Mouse (Mus musculus) myocyte (in vitro differentiated cells): ENCODE data around the gene Ugt1a6a. TPM values are rescaled to one million over a fixed set of nuclear protein-coding genes. Genes with fewer than 3 reads are reported as not detected.

Source experiments
- H3K27me3 ChIP-seq: one replicate; pipeline ENCODE4 v1.6.1; 2011; ENCODE audit not compliant: control insufficient read depth, insufficient read depth, insufficient read length
- H3K36me3 ChIP-seq: one replicate; pipeline ENCODE4 v1.6.1; 2011; ENCODE audit not compliant: control insufficient read depth, insufficient read depth
- H3K4me2 ChIP-seq: one replicate; pipeline ENCODE4 v1.6.1; 2011; ENCODE audit warnings: low read depth, control low read depth
- H3K4me3 ChIP-seq: one replicate; pipeline ENCODE4 v1.5.1; 2011; ENCODE audit warnings: mild to moderate bottlenecking, control low read depth, moderate library complexity
- H3K79me2 ChIP-seq: one replicate; pipeline ENCODE4 v1.6.1; 2011; ENCODE audit not compliant: control insufficient read depth, insufficient read depth
- H3ac ChIP-seq: one replicate; pipeline ENCODE4 v1.6.1; 2011; ENCODE audit not compliant: control insufficient read depth, insufficient read length
- CEBPB ChIP-seq: IDR thresholded peaks from 2 replicates; pipeline ENCODE4 v1.6.1; 2011; ENCODE audit warnings: mild to moderate bottlenecking, moderate library complexity; ENCODE audit not compliant: poor library complexity, insufficient read depth, severe bottlenecking
- E2F4 ChIP-seq: IDR thresholded peaks from one replicate; pipeline ENCODE4 v1.6.1; 2011; ENCODE audit warnings: mild to moderate bottlenecking, control low read depth, moderate library complexity; ENCODE audit not compliant: insufficient read depth
- MAX ChIP-seq: IDR thresholded peaks from one replicate; pipeline ENCODE4 v1.6.1; 2011; ENCODE audit warnings: low read depth, mild to moderate bottlenecking, control low read depth
- MYOD1 ChIP-seq, 3 experiments: IDR thresholded peaks; one replicate each; pipeline ENCODE4 v1.6.1; 2011; ENCODE audit warnings: control low read depth in 2 of 3, low read depth in 2 of 3, mild to moderate bottlenecking in 2 of 3, moderate library complexity in 1 of 3; ENCODE audit not compliant: insufficient read length in 2 of 3, control insufficient read depth in 1 of 3
- MYOG ChIP-seq, 3 experiments: IDR thresholded peaks; one replicate each; pipeline ENCODE4 v1.6.1; 2011; ENCODE audit warnings: control low read depth in 2 of 3, low read depth in 2 of 3, mild to moderate bottlenecking in 2 of 3; ENCODE audit not compliant: insufficient read length in 2 of 3, control insufficient read depth in 1 of 3, insufficient read depth in 1 of 3
- POLR2A ChIP-seq: IDR thresholded peaks from one replicate; pipeline ENCODE4 v1.6.1; 2011; ENCODE audit warnings: low read depth, mild to moderate bottlenecking, control low read depth, moderate library complexity; ENCODE audit not compliant: insufficient read length
- POLR2AphosphoS2 ChIP-seq: IDR thresholded peaks from one replicate; pipeline ENCODE4 v1.6.1; 2011; ENCODE audit warnings: low read depth, control low read depth; ENCODE audit not compliant: insufficient read length
- REST ChIP-seq: IDR thresholded peaks from one replicate; pipeline ENCODE4 v1.6.1; 2011; ENCODE audit warnings: mild to moderate bottlenecking, control low read depth, moderate library complexity; ENCODE audit not compliant: insufficient read depth, insufficient read length
- SRF ChIP-seq: IDR thresholded peaks from one replicate; pipeline ENCODE4 v1.6.1; 2011; ENCODE audit warnings: low read depth; ENCODE audit not compliant: control insufficient read depth, insufficient read length
- TCF12 ChIP-seq: IDR thresholded peaks from one replicate; pipeline ENCODE4 v1.6.1; 2011; ENCODE audit warnings: mild to moderate bottlenecking, control low read depth; ENCODE audit not compliant: poor library complexity, insufficient read depth, severe bottlenecking
- TCF3 ChIP-seq: IDR thresholded peaks from one replicate; pipeline ENCODE4 v1.6.1; 2011; ENCODE audit warnings: low read depth, control low read depth; ENCODE audit not compliant: insufficient read length
- USF1 ChIP-seq: IDR thresholded peaks from one replicate; pipeline ENCODE4 v1.6.1; 2011; ENCODE audit warnings: low read depth, mild to moderate bottlenecking, control low read depth, moderate library complexity
- polyA plus RNA-seq: library from polyadenylated mRNA; unstranded; fragments of >200 nt; fragmentation: generic; extraction: Trizol; gene quantifications from one replicate; pipeline ENCODE4 v1.2.1, GENCODE M21; 2012; ENCODE audit warnings: missing spikeins

The Ugt1a6a gene
- polyA plus RNA-seq, 1 experiment: 8.9 TPM

- H3K36me3 ChIP-seq: no peaks in the 10 kb centered on the region
- H3K4me2 ChIP-seq: no peak overlapping the region
- peaks cover 19% of the 10 kb centered on the region for H3K27me3 ChIP-seq
- no peak overlapping the region for H3ac ChIP-seq
- TF ChIP-seq MAX: no peak
- no peak for TF ChIP-seq CEBPB
- no peak for TF ChIP-seq POLR2A
- H3K4me3 ChIP-seq: no peak overlapping the region
- no peaks in the 10 kb centered on the region for H3K79me2 ChIP-seq
These were observed 104.2 kb downstream of the Ugt1a6a start for GRCm38 (mm10) chr1:88238771-88239170.

DNA sequence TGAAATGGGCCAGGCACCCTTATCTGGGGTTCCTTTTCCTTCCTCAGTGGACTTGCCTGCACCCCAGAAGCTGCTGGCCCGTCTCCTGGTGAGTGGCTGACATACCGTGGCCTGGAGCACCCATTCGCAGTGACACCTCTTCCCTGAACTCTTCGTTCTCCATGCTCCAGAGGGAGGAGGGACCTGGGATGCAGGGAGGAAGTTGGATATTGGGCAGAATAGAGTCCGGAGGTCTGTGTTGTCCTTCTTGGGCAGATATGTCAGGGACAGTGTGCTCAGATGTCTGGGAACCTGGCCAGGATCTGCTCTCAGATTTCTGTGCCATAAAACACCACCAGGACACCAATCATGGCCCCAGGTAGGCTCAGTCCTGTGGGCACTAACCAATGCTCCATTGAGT lies 105.5 kb downstream of the Ugt1a6a start:
- Histone ChIP-seq H3K27me3 (peaks cover 15% of the 10 kb centered on the region), H3K4me3 (no peak overlapping the region), H3ac (no peak overlapping the region), H3K79me2 (no peaks in the 10 kb centered on the region), H3K36me3 (no peaks in the 10 kb centered on the region), H3K4me2 (no peak overlapping the region)
- no peak for TF ChIP-seq USF1
- no peak for TF ChIP-seq POLR2A
- no peak for TF ChIP-seq CEBPB
- TF ChIP-seq TCF3: no peak
- TF ChIP-seq REST: no peak
- TF ChIP-seq MYOG (IDR thresholded peaks at IDR 0.05; ENCODE audit: control insufficient read depth in 1 of 3, insufficient read depth in 1 of 3, insufficient read length in 2 of 3, low read depth in 2 of 3): no peak
- TF ChIP-seq E2F4: no peak
- no peak for TF ChIP-seq TCF12
- no peak for TF ChIP-seq POLR2AphosphoS2
- no peak for TF ChIP-seq MYOD1 (IDR thresholded peaks at IDR 0.05; ENCODE audit: control insufficient read depth in 1 of 3, insufficient read length in 2 of 3, low read depth in 2 of 3)
- no peak for TF ChIP-seq SRF
- no peak for TF ChIP-seq MAX

GRCm38 (mm10) chr1:88240579-88240978 lies 106.0 kb downstream of the Ugt1a6a start:
- H3K79me2 ChIP-seq: no peaks in the 10 kb centered on the region
- H3K4me3 ChIP-seq: no peak overlapping the region
- no peak overlapping the region for H3ac ChIP-seq
- H3K4me2 ChIP-seq: no peak overlapping the region
- TF ChIP-seq CEBPB: no peak
- no peak for TF ChIP-seq MAX
- TF ChIP-seq USF1: no peak
- no peak for TF ChIP-seq REST
- TF ChIP-seq POLR2A: no peak
- TF ChIP-seq SRF: no peak
- TF ChIP-seq TCF12: no peak
- no peak for TF ChIP-seq MYOG (IDR thresholded peaks at IDR 0.05; ENCODE audit: control insufficient read depth in 1 of 3, insufficient read depth in 1 of 3, insufficient read length in 2 of 3, low read depth in 2 of 3)
- TF ChIP-seq E2F4: no peak
- no peak for TF ChIP-seq MYOD1 (IDR thresholded peaks at IDR 0.05; ENCODE audit: control insufficient read depth in 1 of 3, insufficient read length in 2 of 3, low read depth in 2 of 3)
- no peak for TF ChIP-seq POLR2AphosphoS2
- no peak for TF ChIP-seq TCF3
- H3K27me3 ChIP-seq: peaks cover 14% of the 10 kb centered on the region
- H3K36me3 ChIP-seq: no peaks in the 10 kb centered on the region

- Histone ChIP-seq H3K79me2 (no peaks in the 10 kb centered on the region), H3K27me3 (peaks cover 6% of the 10 kb centered on the region), H3K36me3 (no peaks in the 10 kb centered on the region), H3K4me3 (no peak overlapping the region), H3ac (no peak overlapping the region), H3K4me2 (no peak overlapping the region)
- TF ChIP-seq REST (no peak), POLR2AphosphoS2 (no peak), POLR2A (no peak), TCF3 (no peak), MYOD1 (IDR thresholded peaks at IDR 0.05; ENCODE audit: control insufficient read depth in 1 of 3, insufficient read length in 2 of 3, low read depth in 2 of 3) (no peak), TCF12 (no peak), E2F4 (no peak), MAX (no peak), CEBPB (no peak), USF1 (no peak)
These were observed 109.3 kb downstream of the Ugt1a6a start for GRCm38 (mm10) chr1:88243861-88244260.

DNA sequence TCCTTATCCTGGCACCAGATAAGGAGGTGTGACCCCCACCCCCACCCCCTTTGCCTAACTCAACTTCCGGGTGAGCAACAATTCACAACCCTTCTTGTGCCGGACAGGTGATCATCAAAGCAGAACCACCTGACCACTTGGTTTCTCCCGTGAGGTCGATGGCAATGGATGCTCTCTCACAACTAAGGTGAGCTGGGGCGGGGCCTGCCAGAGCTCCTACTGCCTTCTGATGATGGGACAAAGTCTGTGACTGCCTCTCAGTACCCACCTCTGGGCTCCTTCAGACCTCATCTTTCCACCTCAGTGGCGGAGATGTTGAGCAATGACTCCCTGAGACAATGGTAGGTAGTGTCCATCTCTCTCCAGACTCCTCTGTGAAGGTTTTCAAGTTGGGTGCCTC lies 111.3 kb downstream of the Ugt1a6a start:
- Histone ChIP-seq H3ac (no peak overlapping the region), H3K36me3 (no peaks in the 10 kb centered on the region), H3K4me2 (no peak overlapping the region), H3K4me3 (no peak overlapping the region), H3K27me3 (peaks cover 10% of the 10 kb centered on the region), H3K79me2 (no peaks in the 10 kb centered on the region)
- TF ChIP-seq MYOG (IDR thresholded peaks at IDR 0.05; ENCODE audit: control insufficient read depth in 1 of 3, insufficient read depth in 1 of 3, insufficient read length in 2 of 3, low read depth in 2 of 3) (no peak), TCF3 (no peak), POLR2AphosphoS2 (no peak), E2F4 (no peak), REST (no peak), CEBPB (no peak), POLR2A (no peak)
